Mouse (Mus musculus) cortical plate, adult 2 months (tissue): Measurements from ENCODE around the gene R3hdm2.

Experiments
- CTCF ChIP-seq: fragments of 200-500 bp; IDR thresholded peaks from 2 replicates; pipeline ENCODE4 v1.5.1; 2011; ENCODE audit warnings: mild to moderate bottlenecking, control low read depth, low read length; ENCODE audit not compliant: insufficient read depth; ENCODE audit errors: extremely low read depth
- POLR2A ChIP-seq: fragments of 200-500 bp; IDR thresholded peaks from 2 replicates; pipeline ENCODE4 v1.6.1; 2011; ENCODE audit warnings: mild to moderate bottlenecking, low read length, control low read depth; ENCODE audit not compliant: insufficient read depth; ENCODE audit errors: extremely low read depth

DNA sequence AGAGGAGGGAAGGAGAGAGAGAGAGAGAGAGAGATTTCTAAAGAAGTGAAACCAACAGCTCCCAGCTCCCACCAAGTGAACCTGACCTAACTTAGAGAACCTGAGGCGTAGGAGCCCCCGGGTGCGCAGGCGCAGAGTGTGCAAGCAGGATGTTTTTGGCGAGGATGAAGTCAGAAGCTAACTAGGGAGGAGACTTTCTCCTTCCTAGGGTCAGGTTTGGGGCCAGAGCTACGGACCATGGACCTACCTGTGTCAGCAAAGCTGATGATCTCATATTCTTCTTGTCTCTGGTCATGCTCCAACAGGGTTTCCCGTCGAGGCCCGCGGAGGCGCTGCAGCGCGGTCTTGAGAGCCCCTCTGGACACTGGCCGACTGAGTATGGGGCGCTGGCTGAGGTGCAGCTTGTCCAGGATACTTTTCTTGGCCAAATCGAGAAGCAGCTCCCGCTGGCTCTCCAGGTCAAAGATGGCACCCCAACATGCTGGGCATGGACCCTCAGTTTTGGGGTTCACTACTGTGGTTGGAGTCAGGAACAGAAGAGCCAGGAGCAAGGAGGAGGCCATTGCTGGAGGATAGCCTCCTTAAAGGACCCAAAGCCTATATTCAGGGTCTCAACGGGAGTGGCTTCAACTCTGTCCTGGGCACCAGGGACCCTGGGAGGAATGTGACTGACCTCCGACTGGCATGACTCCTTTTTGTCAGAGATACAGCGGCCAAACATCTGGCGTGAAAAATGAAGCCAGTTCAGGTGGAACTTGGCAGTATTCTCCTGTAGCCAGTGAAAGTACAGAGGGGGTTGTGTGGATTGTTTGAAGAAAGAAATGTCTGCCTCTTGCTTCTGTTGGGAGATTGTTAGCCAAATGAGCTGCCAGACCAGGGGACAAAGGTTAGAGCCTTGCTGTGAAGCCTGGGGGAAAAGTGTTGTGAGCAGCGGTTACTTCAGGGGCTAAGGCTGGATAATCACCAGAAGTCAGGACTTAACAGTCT, 10.0 kb upstream of the R3hdm2 start, which contains the start of gene Inhbc:
- TF ChIP-seq CTCF (no peak), POLR2A (no peak)
